Mouse (Mus musculus) embryo, embryonic 10 days (tissue): ENCODE measurements around the gene Olfr1461.

ENCODE experiments used
- DNase-seq: peaks from one replicate; pipeline ENCODE4 v3.0.0-alpha.2; 2015; ENCODE audit warnings: low spot score

Olfr1461 gene

GRCm38 (mm10) chr19:13162700-13163099 lies at the start of gene Olfr1461:
TSS of gene Olfr1461 (plus strand) at chr19:13163000.
- no peak for DNase-seq

GRCm38 (mm10) chr19:13149449-13149848 lies 13.4 kb upstream of the Olfr1461 start, which contains the start of gene Olfr1459:
TSS of gene Olfr1459 (minus strand) at chr19:13149549.
- no peak for DNase-seq

DNA sequence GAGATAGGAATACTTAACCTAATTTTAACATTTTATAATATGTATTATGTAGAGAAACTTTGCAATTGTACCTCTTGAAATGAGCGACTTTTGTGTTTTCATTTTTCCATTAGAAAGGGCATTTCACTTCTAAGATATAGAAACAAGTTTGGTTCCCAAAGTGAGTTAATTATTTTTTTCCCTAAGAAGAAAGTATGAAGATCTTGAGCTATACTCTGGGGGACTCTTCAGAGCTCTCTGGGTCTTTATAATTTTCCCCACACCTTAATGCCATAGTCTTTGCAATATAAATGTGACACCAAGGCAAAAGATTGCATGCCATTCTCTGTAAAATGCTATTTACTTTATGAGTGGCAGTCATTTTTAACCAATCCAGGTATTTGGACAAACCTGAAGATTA lies 22.6 kb downstream of the Olfr1461 start, which contains the start of gene Olfr1462:
Olfr1462 (plus strand) TSS at position 301 of the 400 bp plus-strand sequence.
- no peak for DNase-seq
